Mouse (Mus musculus) stomach, postnatal 0 days (tissue): ENCODE data around the gene Ttc23l. TPM values are rescaled to one million over a fixed set of nuclear protein-coding genes. Genes with fewer than 3 reads are reported as not detected.
A peak's percentile ranks its signal among the peaks of the same experiment; 100 is the strongest.

ENCODE experiments used
- ATAC-seq: fragments of 200-750 bp; cut with Nextera tagmentation; 2 replicates; pipeline ENCODE4 v1.8.0; 2017; ENCODE audit not compliant: low FRiP score, low TSS enrichment
- DNase-seq: peaks from one replicate; pipeline ENCODE4 v3.0.0-alpha.2; 2016; ENCODE audit warnings: low spot score
- H3K27ac ChIP-seq: fragments of 300-500 bp; sonication (generic); replicated peaks from 2 replicates; pipeline ENCODE4 v1.5.1; 2014; ENCODE audit warnings: mild to moderate bottlenecking, control low read depth
- H3K27me3 ChIP-seq: fragments of 300-500 bp; sonication (generic); 2 replicates; pipeline ENCODE4 v1.6.1; 2014; ENCODE audit warnings: low read length; ENCODE audit not compliant: control insufficient read depth, insufficient read depth
- H3K36me3 ChIP-seq: fragments of 300-500 bp; sonication (generic); 2 replicates; pipeline ENCODE4 v1.6.1; 2014; ENCODE audit warnings: low read length, mixed read lengths; ENCODE audit not compliant: control insufficient read depth, insufficient read depth
- H3K4me1 ChIP-seq: fragments of 300-500 bp; sonication (generic); replicated peaks from 2 replicates; pipeline ENCODE4 v1.6.1; 2014; ENCODE audit warnings: antibody characterized with exemption; ENCODE audit not compliant: control insufficient read depth, insufficient read depth
- H3K4me2 ChIP-seq: fragments of 300-500 bp; sonication (generic); replicated peaks from 2 replicates; pipeline ENCODE4 v1.6.1; 2014; ENCODE audit warnings: low read depth, mild to moderate bottlenecking, control low read depth, moderate library complexity
- H3K4me3 ChIP-seq: fragments of 300-500 bp; sonication (generic); 2 replicates; pipeline ENCODE4 v1.5.1; 2014; ENCODE audit warnings: low read depth, low read length, control low read depth
- H3K9ac ChIP-seq: fragments of 300-500 bp; sonication (generic); 2 replicates; pipeline ENCODE4 v1.6.1; 2014; ENCODE audit warnings: mild to moderate bottlenecking, low read length, control low read depth, mixed read lengths
- H3K9me3 ChIP-seq: fragments of 300-500 bp; sonication (generic); 2 replicates; pipeline ENCODE4 v1.6.1; 2016; ENCODE audit warnings: low read length; ENCODE audit not compliant: control insufficient read depth
- CTCF ChIP-seq: IDR thresholded peaks from 2 replicates; pipeline ENCODE4 v1.5.1; 2016; ENCODE audit warnings: antibody characterized with exemption, low read depth, mild to moderate bottlenecking, moderate library complexity
- EP300 ChIP-seq: optimal IDR thresholded peaks from 2 replicates; pipeline ENCODE3; 2016; ENCODE audit warnings: antibody characterized with exemption
- WGBS: fragments of 180-500 bp; shearing (Covaris S2); extraction: QIAGEN DNeasy Blood & Tissue Kit; methylation state at CpG from one replicate; pipeline ENCODE4 v1.1.7; 2014; 5-methylcytosine and 5-hydroxymethylcytosine counted together
- polyA plus RNA-seq: library from polyadenylated mRNA; unstranded; fragments of >200 nt; fragmentation: Nextera tagmentation; extraction: Ambion mirVana; gene quantifications from 2 replicates; pipeline ENCODE4 v1.2.1, GENCODE M21; 2015

Gene Ttc23l
- polyA plus RNA-seq, 1 experiment from 2014 or later = not detected

DNA sequence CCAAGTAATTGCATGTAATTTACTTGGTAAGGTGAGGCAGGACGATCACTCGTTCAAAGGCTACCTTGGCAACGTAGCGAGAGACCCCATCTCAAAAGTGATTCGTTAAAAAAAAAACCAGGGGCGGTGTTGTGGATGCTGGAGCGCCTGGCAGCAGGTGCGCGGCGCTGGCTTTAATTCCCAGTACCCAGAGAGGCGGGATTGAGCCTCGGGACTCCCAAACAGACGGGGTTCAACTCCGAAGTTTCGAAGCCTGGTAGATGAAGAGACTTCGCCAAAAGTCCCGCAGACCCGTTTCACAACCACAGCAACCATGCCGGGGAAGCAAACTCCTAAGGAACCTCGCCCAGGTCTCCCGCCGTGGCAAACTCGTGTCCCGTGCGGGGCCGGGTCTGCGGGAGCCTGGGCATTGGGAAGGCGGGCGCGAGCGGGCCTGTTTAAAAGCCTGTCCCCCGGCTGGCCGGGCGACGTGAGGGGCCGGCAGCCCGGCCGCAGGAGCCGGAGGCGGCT, 88.8 kb downstream of the Ttc23l start:
- DNase-seq = no peak
- peak overlapping the region; percentile 84 for H3K4me3 ChIP-seq
- peak overlapping the region; percentile 90 for H3K27ac ChIP-seq
- ATAC-seq = peak; percentile 1; the same call in 1 of the 2 replicates
- 1% methylated on average over 31 of the region's 40 CpGs for WGBS
- peak overlapping the region; percentile 89 for H3K4me2 ChIP-seq
- TF ChIP-seq EP300 = no peak
- no peak for TF ChIP-seq CTCF
- H3K4me1 ChIP-seq = no peaks in the 10 kb centered on the region; the same call in 1 of the 2 replicates
- H3K9ac ChIP-seq = peak overlapping the region; percentile 88
- no peaks in the 10 kb centered on the region for H3K9me3 ChIP-seq
- H3K36me3 ChIP-seq = no peaks in the 10 kb centered on the region
- no peaks in the 10 kb centered on the region for H3K27me3 ChIP-seq

DNA sequence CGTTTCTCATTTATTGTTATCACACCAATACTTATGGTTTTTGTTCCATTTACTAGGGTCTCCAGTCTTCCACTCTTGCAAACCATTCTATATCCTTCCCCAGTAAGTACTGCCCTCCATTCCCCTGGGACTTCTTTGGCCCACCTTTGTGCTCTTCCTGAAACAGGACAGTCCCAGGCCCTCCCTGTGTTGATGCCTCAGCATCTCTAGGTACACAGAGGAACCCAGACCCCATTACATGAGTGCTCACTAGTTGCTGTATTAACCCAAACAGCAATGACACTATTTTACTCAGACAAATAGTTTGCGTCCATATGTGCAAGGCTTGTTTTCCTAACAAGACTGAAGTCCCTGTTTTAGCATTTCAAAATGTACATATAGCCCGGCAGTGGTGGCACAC, 89.7 kb downstream of the Ttc23l start:
- Histone ChIP-seq H3K36me3 (no peaks in the 10 kb centered on the region), H3K9me3 (no peaks in the 10 kb centered on the region), H3K4me1 (no peaks in the 10 kb centered on the region; the same call in 1 of the 2 replicates), H3K4me2 (no peak overlapping the region; the same call in 1 of the 2 replicates), H3K27ac (no peak overlapping the region), H3K27me3 (no peaks in the 10 kb centered on the region), H3K4me3 (no peak overlapping the region), H3K9ac (no peak overlapping the region)
- 73% methylated on average over 3 of the region's 3 CpGs for WGBS
- ATAC-seq = no peak
- DNase-seq = no peak
- TF ChIP-seq EP300 = no peak
- no peak for TF ChIP-seq CTCF

DNA sequence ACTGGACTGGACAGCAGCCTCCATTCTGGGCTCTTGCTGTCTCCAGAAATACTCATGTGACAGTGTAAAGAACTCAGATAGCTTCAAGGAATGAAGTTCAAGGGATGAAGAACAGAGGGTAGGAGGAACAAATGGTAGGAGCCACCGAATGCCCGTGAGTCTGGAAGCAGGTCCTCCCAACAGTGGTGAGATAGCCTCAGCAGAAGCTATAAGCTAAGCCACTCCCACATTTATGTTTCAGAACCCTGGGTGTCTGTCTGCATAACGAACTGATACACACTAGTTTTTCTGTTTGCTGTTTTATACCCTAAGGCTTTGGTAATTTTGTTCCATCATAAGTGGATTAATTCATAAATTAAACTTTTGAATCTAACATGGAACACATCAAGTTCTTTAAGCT, 93.8 kb downstream of the Ttc23l start:
- H3K27me3 ChIP-seq = no peaks in the 10 kb centered on the region
- H3K9ac ChIP-seq = no peak overlapping the region
- no peaks in the 10 kb centered on the region; the same call in 1 of the 2 replicates for H3K4me1 ChIP-seq
- 91% methylated on average over 3 of the region's 3 CpGs for WGBS
- H3K4me2 ChIP-seq = no peak overlapping the region
- no peaks in the 10 kb centered on the region for H3K9me3 ChIP-seq
- peaks cover 9% of the 10 kb centered on the region for H3K36me3 ChIP-seq
- H3K27ac ChIP-seq = no peak overlapping the region
- no peak overlapping the region for H3K4me3 ChIP-seq
- no peak for ATAC-seq
- TF ChIP-seq EP300 (no peak), CTCF (no peak)
- no peak for DNase-seq

DNA sequence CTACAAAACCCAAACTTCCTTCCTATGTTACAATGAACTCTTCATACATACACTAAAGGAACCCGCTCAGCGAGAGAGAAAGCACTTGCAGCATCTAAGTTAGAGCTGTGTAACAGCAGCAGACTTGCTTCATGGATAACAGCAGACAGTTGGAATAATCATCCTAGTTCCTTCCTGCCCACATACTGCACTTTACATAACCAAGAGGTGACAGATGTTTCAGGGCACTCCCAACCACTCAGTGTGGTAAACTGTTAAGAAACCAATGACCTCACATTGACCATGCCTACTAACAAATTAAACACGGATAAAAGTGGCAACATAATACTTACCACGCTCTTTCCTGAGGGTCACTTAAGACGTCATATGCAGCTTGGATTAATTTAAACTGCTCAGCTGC, 94.9 kb downstream of the Ttc23l start:
- no peak overlapping the region for H3K4me2 ChIP-seq
- no peaks in the 10 kb centered on the region for H3K27me3 ChIP-seq
- TF ChIP-seq EP300 (no peak), CTCF (no peak)
- no peaks in the 10 kb centered on the region; the same call in 1 of the 2 replicates for H3K4me1 ChIP-seq
- H3K36me3 ChIP-seq = peaks cover 9% of the 10 kb centered on the region
- H3K9ac ChIP-seq = no peak overlapping the region
- no peak for DNase-seq
- no peak for ATAC-seq
- WGBS = 75% methylated on average over 5 of the region's 5 CpGs
- H3K9me3 ChIP-seq = no peaks in the 10 kb centered on the region
- no peak overlapping the region for H3K27ac ChIP-seq
- H3K4me3 ChIP-seq = no peak overlapping the region

- Histone ChIP-seq H3K36me3 (peaks cover 9% of the 10 kb centered on the region), H3K27ac (no peak overlapping the region), H3K9me3 (no peaks in the 10 kb centered on the region), H3K4me2 (no peak overlapping the region), H3K27me3 (no peaks in the 10 kb centered on the region), H3K4me1 (no peaks in the 10 kb centered on the region), H3K4me3 (no peak overlapping the region), H3K9ac (no peak overlapping the region)
- TF ChIP-seq EP300 (no peak), CTCF (no peak)
- ATAC-seq (no peak), DNase-seq (no peak)
- 85% methylated on average over 12 of the region's 12 CpGs for WGBS
These were observed 97.5 kb downstream of the Ttc23l start for GRCm38 (mm10) chr15:10460986-10461385.

Other genes with a start within 250 kb of the Ttc23l start
- gene Gm21973, start 233.3 kb downstream of the Ttc23l start, polyA plus RNA-seq = not detected in 2 replicates
- gene Agxt2, start 200.1 kb downstream of the Ttc23l start, polyA plus RNA-seq = 0.17 TPM in 1 of 2 replicates, not detected in the other
- 11.8 and 14.0 TPM in 2 replicates for gene Dnajc21, start 88.2 kb downstream of the Ttc23l start, polyA plus RNA-seq
- 85.2 and 86.1 TPM in 2 replicates for gene Brix1, start 72.7 kb downstream of the Ttc23l start, polyA plus RNA-seq
- 15.1 and 16.0 TPM in 2 replicates for gene Rad1, start 72.7 kb downstream of the Ttc23l start, polyA plus RNA-seq
- 8.0 and 8.7 TPM in 2 replicates for gene Rai14, start 156.0 kb upstream of the Ttc23l start, polyA plus RNA-seq